Mouse (Mus musculus): ENCODE data around the gene Fus. TPM values are rescaled to one million over a fixed set of nuclear protein-coding genes. Genes with fewer than 3 reads are reported as not detected.

Gene Fus
- 100 to 1,000 TPM; 381 to 409 TPM for total RNA-seq (2023)

DNA sequence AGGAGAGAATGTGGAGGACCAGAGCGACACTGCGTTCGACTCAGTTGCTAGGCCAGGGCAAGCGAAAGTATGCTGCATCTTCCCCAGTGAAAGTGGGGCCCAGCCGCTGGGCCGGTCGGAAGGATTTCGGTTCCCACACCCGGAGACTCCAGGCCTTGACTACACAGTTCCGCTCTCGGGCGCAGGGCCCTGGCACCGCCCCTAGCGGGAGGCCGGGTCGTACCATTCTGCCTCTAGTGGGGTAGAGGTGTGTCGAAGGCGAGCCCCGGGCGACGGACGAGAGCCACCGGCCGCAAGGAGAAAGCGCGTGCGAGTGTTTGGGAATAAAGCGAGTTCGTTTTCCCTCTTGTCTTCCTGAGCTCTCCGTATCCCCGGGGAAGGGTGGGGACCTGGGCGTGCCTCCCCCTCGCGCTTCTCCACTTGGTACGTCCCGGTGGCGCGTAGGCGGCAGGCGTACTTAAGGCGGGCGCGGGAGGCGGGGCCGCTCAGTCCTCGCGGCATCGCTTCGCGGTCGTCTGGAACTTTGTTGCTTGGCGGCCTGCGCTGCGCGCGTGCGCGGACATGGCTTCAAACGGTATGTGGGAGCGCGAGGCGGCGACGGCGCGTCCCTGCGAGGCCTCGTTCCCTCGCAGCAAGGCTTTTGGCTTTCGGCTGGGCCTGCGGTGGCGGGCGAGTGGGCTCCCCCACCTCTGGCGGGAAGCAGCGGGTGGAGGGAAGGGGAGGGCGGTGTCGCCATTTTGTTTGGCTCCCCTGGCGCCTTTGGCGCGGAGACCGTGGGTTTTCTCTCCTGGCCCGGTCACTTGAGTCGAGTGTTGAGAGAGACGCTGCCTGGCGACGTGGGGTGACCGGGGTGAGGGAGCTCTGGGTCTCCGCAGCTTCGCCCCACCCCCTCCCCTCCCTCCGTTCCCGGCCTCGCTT is at the start of gene Fus:
Fus (plus strand) TSS at position 454 of the 918 bp plus-strand sequence.

DNA sequence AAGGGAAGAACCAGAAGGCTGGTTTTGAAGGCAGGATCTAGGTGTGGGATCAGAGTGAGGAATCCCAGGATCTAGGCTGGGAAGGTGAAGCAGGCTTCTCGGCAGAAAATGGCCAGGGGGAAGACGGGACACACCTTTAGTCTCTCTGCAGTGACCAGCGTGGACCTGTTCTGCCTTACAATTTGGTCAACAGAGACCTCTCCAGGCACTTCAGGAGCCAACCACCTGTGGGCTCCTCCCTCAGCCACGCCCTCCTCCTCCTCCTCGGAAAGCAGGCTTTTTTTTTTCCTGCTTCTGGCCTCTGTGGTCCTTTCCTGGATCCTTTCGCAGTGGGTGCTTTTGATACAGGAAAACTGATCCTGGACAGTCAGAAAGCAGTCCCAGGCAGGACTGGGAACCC is 37.3 kb upstream of the Fus start, which contains the start of gene Prss8:
Prss8 (minus strand) TSS at position 182 of the 400 bp plus-strand sequence.

DNA sequence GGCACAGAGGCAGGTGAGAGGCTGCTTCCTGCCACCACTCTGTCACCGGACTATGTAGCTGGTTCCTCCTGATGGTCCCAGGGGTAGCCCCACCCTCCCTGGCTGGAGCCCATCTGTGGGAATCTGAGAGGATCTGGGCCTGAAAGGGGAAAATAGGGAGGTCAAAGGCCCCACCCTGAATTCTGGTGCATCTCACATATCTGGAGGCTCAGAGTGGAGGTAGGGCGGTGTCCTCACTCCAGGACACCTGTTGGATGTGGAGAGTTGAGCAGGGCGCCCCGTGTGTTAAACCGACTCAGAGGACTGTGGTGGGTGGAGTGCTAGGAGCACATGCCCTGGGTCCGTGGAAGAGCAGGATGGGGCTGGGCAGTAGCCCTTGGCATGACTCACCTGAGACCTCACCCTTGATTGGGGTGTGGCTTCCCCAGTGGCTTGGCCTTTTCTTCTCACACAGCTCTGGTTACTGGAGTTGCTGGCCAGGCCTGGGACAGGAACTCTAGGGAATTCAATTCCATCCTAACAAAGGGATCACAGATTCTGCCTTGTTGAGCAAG is 20.7 kb upstream of the Fus start, which contains the start of gene Prss36:
Prss36 (minus strand) TSS at position 256 of the 554 bp plus-strand sequence.

GRCm38 (mm10) chr7:127993341-127993977 is 26.2 kb downstream of the Fus start, which contains the start of gene Pycard:
Gene Pycard, minus strand, starts transcription at chr7:127993867.

GRCm38 (mm10) chr7:128003688-128004087 is 36.4 kb downstream of the Fus start, which contains the start of gene Trim72:
Gene Trim72, plus strand, starts transcription at chr7:128003949.

Other genes starting within 250 kb of the Fus start
- gene Ctf2, start 235.3 kb upstream of the Fus start, total RNA-seq (2023) = not detected
- 1 to 10 TPM; 6.0 to 7.0 TPM for gene Fbxl19, start 222.9 kb upstream of the Fus start, total RNA-seq (2023)
- gene Orai3, start 197.6 kb upstream of the Fus start, total RNA-seq (2023) = 10 to 100 TPM; 27.2 to 29.1 TPM
- gene Setd1a, start 190.8 kb upstream of the Fus start, total RNA-seq (2023) = 10 to 100 TPM; 30.9 to 31.9 TPM
- gene Gm49388, start 181.8 kb upstream of the Fus start, total RNA-seq (2023) = under 1 TPM in 1 of 2 experiments, not detected in 1; 0.84 TPM
- gene Hsd3b7, start 166.9 kb upstream of the Fus start, total RNA-seq (2023) = 10 to 100 TPM; 12.8 to 15.1 TPM
- gene Stx4a, start 143.2 kb upstream of the Fus start, total RNA-seq (2023) = 10 to 100 TPM; 61.0 to 71.1 TPM
- gene Stx1b, start 142.9 kb upstream of the Fus start, total RNA-seq (2023) = not detected
- 10 to 100 TPM; 39.9 to 40.2 TPM for gene Zfp646, start 91.2 kb upstream of the Fus start, total RNA-seq (2023)
- 1 to 10 TPM; 6.9 to 8.2 TPM for gene Zfp668, start 90.6 kb upstream of the Fus start, total RNA-seq (2023)
- not detected for gene Prss53, start 76.5 kb upstream of the Fus start, total RNA-seq (2023)
- gene Gm21974, start 72.0 kb upstream of the Fus start, total RNA-seq (2023) = not detected
- gene Vkorc1, start 71.8 kb upstream of the Fus start, total RNA-seq (2023) = 10 to 100 TPM in 1 of 2 experiments, 1 to 10 TPM in 1; 8.9 to 10.6 TPM
- 10 to 100 TPM; 33.7 to 34.8 TPM for gene Bckdk, start 63.4 kb upstream of the Fus start, total RNA-seq (2023)
- gene Kat8, start 54.9 kb upstream of the Fus start, total RNA-seq (2023) = 10 to 100 TPM; 16.9 to 19.3 TPM
- not detected for gene Prss8, start 37.4 kb upstream of the Fus start, total RNA-seq (2023)
- gene Prss36, start 20.7 kb upstream of the Fus start, total RNA-seq (2023) = 1 to 10 TPM in 1 of 2 experiments, under 1 TPM in 1; 0.73 to 2.2 TPM
- gene Pycard, start 26.4 kb downstream of the Fus start, total RNA-seq (2023) = 10 to 100 TPM; 58.7 to 76.0 TPM
- gene Trim72, start 36.5 kb downstream of the Fus start, total RNA-seq (2023) = under 1 TPM; 0.42 to 0.57 TPM
- 100 to 1,000 TPM; 810 to 844 TPM for gene Itgam, start 95.2 kb downstream of the Fus start, total RNA-seq (2023)
- gene Gm49368, start 95.2 kb downstream of the Fus start, total RNA-seq (2023) = 10 to 100 TPM; 17.9 to 22.6 TPM
- gene Itgax, start 162.1 kb downstream of the Fus start, total RNA-seq (2023) = 10 to 100 TPM; 18.0 to 27.4 TPM
- gene Itgad, start 186.9 kb downstream of the Fus start, total RNA-seq (2023) = 1 to 10 TPM; 1.4 to 1.8 TPM
- gene Cox6a2, start 238.9 kb downstream of the Fus start, total RNA-seq (2023) = under 1 TPM in 1 of 2 experiments, not detected in 1; 0.93 TPM